Mouse (Mus musculus): ENCODE measurements at regions not wholly inside any gene's neighbourhood (a gene's known extent, or its start where the extent isn't known, plus 50 kb on each side); places are given as distances from the start of the nearest gene placed in this dataset.

DNA sequence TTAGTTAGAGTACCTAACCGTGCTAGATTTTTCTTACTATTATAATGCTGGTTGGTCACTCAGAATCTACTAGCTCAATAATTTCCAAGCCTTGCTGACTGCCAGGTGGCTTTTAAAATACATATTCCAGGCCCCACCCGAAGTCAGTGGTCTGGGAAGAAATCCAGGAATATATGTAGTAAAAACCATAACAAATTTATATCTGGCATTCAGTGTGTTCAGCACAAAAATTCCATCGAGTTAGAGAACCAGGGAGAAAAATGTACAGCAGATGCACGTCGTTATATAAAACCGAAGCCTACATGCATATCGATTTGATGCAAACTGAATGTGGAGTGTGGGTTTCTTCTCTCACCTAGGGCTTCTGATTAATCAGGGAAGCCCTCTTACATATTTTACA, 229.5 kb upstream of the N6amt1 start:
- H3K4me2 ChIP-seq (ENCODE audit: low read depth, low read length): no peak overlapping the region
- 75% methylated on average over 7 of the region's 7 CpGs for WGBS (ENCODE audit: insufficient replicate concordance)
- no peak for ATAC-seq
- no peak overlapping the region for H3K4me3 ChIP-seq (ENCODE audit: low read depth, low read length)
- no peak overlapping the region for H3K27ac ChIP-seq (ENCODE audit: low read depth)
- no peaks in the 10 kb centered on the region for H3K9me3 ChIP-seq (ENCODE audit: low read length)
- TF ChIP-seq CTCF (IDR thresholded peaks at IDR 0.05; ENCODE audit: low read depth): no peak
- TF ChIP-seq EP300 (IDR thresholded peaks at IDR 0.05; ENCODE audit: low read depth): no peak
- no peaks in the 10 kb centered on the region for H3K36me3 ChIP-seq (replicated peaks; ENCODE audit: insufficient read depth, low read length)
- H3K27me3 ChIP-seq (ENCODE audit: insufficient read depth, low read length): no peaks in the 10 kb centered on the region
- H3K4me1 ChIP-seq (ENCODE audit: insufficient read depth): no peaks in the 10 kb centered on the region
- no peak overlapping the region for H3K9ac ChIP-seq (replicated peaks)
- no peak for DNase-seq

DNA sequence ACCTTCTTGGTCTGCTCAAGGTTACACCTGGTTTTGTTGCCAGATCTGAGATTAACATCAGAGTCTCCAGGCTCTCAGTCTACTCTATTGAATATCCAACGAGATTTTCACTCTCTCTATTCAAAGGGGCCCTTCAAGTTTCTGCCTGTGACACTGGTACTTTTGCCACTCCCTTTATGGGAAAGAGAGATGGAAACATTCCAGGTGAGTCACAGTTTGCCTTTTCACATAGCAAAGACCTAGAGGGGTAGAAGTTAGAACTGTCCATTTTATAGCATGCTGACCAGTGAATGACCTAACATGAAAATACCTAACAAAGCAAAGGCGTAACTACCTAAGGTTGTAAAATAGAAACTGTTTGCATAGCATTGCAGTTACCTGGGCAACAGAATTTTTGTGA, 250.4 kb upstream of the N6amt1 start:
- H3K9ac ChIP-seq (replicated peaks): no peak overlapping the region
- no peak for DNase-seq
- no peaks in the 10 kb centered on the region for H3K4me1 ChIP-seq (ENCODE audit: insufficient read depth)
- no peak overlapping the region for H3K4me2 ChIP-seq (ENCODE audit: low read depth, low read length)
- H3K27ac ChIP-seq (ENCODE audit: low read depth): no peak overlapping the region
- TF ChIP-seq CTCF (IDR thresholded peaks at IDR 0.05; ENCODE audit: low read depth) (no peak), EP300 (IDR thresholded peaks at IDR 0.05; ENCODE audit: low read depth) (no peak)
- no peaks in the 10 kb centered on the region for H3K9me3 ChIP-seq (ENCODE audit: low read length)
- WGBS (ENCODE audit: insufficient replicate concordance): 54% methylated on average over 2 of the region's 2 CpGs
- no peak overlapping the region for H3K4me3 ChIP-seq (ENCODE audit: low read depth, low read length)
- no peaks in the 10 kb centered on the region for H3K36me3 ChIP-seq (replicated peaks; ENCODE audit: insufficient read depth, low read length)
- H3K27me3 ChIP-seq (ENCODE audit: insufficient read depth, low read length): no peaks in the 10 kb centered on the region
- ATAC-seq: no peak

- no peak overlapping the region for H3K4me2 ChIP-seq (ENCODE audit: low read depth, low read length)
- TF ChIP-seq EP300 (IDR thresholded peaks at IDR 0.05; ENCODE audit: low read depth): no peak
- no peak for TF ChIP-seq CTCF (IDR thresholded peaks at IDR 0.05; ENCODE audit: low read depth)
- H3K27me3 ChIP-seq (ENCODE audit: insufficient read depth, low read length): no peaks in the 10 kb centered on the region
- DNase-seq (no peak), ATAC-seq (no peak)
- no peak overlapping the region for H3K4me3 ChIP-seq (ENCODE audit: low read depth, low read length)
- no peak overlapping the region for H3K9ac ChIP-seq (replicated peaks)
- no peaks in the 10 kb centered on the region for H3K36me3 ChIP-seq (replicated peaks; ENCODE audit: insufficient read depth, low read length)
- no peaks in the 10 kb centered on the region for H3K9me3 ChIP-seq (ENCODE audit: low read length)
- no peaks in the 10 kb centered on the region for H3K4me1 ChIP-seq (ENCODE audit: insufficient read depth)
- no peak overlapping the region for H3K27ac ChIP-seq (ENCODE audit: low read depth)
These were observed 251.9 kb upstream of the N6amt1 start for GRCm38 (mm10) chr16:87102057-87102456.

GRCm38 (mm10) chr16:87092011-87092410, 262.0 kb upstream of the N6amt1 start:
- Histone ChIP-seq H3K36me3 (replicated peaks; ENCODE audit: insufficient read depth, low read length) (no peaks in the 10 kb centered on the region), H3K27me3 (ENCODE audit: insufficient read depth, low read length) (no peaks in the 10 kb centered on the region), H3K9ac (replicated peaks) (no peak overlapping the region), H3K4me1 (ENCODE audit: insufficient read depth) (no peaks in the 10 kb centered on the region), H3K4me3 (ENCODE audit: low read depth, low read length) (no peak overlapping the region), H3K9me3 (ENCODE audit: low read length) (no peaks in the 10 kb centered on the region), H3K27ac (ENCODE audit: low read depth) (no peak overlapping the region), H3K4me2 (ENCODE audit: low read depth, low read length) (no peak overlapping the region)
- ATAC-seq (no peak), DNase-seq (no peak)
- WGBS (ENCODE audit: insufficient replicate concordance): 78% methylated on average over 2 of the region's 2 CpGs
- TF ChIP-seq CTCF (IDR thresholded peaks at IDR 0.05; ENCODE audit: low read depth) (no peak), EP300 (IDR thresholded peaks at IDR 0.05; ENCODE audit: low read depth) (no peak)

DNA sequence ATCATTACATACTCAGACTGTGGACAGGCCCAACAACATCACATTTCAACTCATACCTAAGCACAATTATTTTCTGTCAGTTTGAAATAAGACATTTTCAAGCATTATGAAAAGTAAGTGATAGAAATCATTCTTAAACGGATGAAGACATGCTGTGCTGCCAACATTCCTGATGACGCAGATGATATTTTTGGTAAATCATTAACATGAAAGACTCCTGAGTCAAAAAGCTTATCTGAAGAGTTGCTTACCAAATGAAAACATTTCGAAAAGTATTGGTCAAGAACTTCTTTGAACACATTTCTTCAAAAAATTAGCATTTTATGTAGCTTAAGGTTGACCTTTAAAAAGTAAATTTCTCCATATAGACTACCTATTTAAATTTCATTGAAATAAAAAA, 264.7 kb upstream of the N6amt1 start:
- WGBS (ENCODE audit: insufficient replicate concordance): 63% methylated on average over 3 of the region's 3 CpGs
- TF ChIP-seq CTCF (IDR thresholded peaks at IDR 0.05; ENCODE audit: low read depth): no peak
- TF ChIP-seq EP300 (IDR thresholded peaks at IDR 0.05; ENCODE audit: low read depth): no peak
- H3K9ac ChIP-seq (replicated peaks): no peak overlapping the region
- H3K4me3 ChIP-seq (ENCODE audit: low read depth, low read length): no peak overlapping the region
- H3K36me3 ChIP-seq (replicated peaks; ENCODE audit: insufficient read depth, low read length): no peaks in the 10 kb centered on the region
- no peaks in the 10 kb centered on the region for H3K9me3 ChIP-seq (ENCODE audit: low read length)
- no peak for DNase-seq
- ATAC-seq: no peak
- no peaks in the 10 kb centered on the region for H3K4me1 ChIP-seq (ENCODE audit: insufficient read depth)
- H3K27ac ChIP-seq (ENCODE audit: low read depth): no peak overlapping the region
- H3K4me2 ChIP-seq (ENCODE audit: low read depth, low read length): no peak overlapping the region
- H3K27me3 ChIP-seq (ENCODE audit: insufficient read depth, low read length): no peaks in the 10 kb centered on the region

- WGBS (ENCODE audit: insufficient replicate concordance): 49% methylated on average over 2 of the region's 2 CpGs
- Histone ChIP-seq H3K4me3 (ENCODE audit: low read depth, low read length) (no peak overlapping the region), H3K27ac (ENCODE audit: low read depth) (no peak overlapping the region), H3K9ac (replicated peaks) (no peak overlapping the region), H3K36me3 (replicated peaks; ENCODE audit: insufficient read depth, low read length) (no peaks in the 10 kb centered on the region), H3K4me1 (ENCODE audit: insufficient read depth) (no peaks in the 10 kb centered on the region), H3K4me2 (ENCODE audit: low read depth, low read length) (no peak overlapping the region), H3K27me3 (ENCODE audit: insufficient read depth, low read length) (no peaks in the 10 kb centered on the region), H3K9me3 (ENCODE audit: low read length) (no peaks in the 10 kb centered on the region)
- ATAC-seq (no peak), DNase-seq (no peak)
- no peak for TF ChIP-seq CTCF (IDR thresholded peaks at IDR 0.05; ENCODE audit: low read depth)
- no peak for TF ChIP-seq EP300 (IDR thresholded peaks at IDR 0.05; ENCODE audit: low read depth)
These were observed 270.5 kb upstream of the N6amt1 start for GRCm38 (mm10) chr16:87083505-87083904.

GRCm38 (mm10) chr16:87077385-87077784, 276.6 kb upstream of the N6amt1 start:
- no peaks in the 10 kb centered on the region for H3K4me1 ChIP-seq (ENCODE audit: insufficient read depth)
- DNase-seq: no peak
- WGBS (ENCODE audit: insufficient replicate concordance): 76% methylated on average over 2 of the region's 2 CpGs

More at GRCm38 (mm10) chr16:87077385-87077784, 276.6 kb upstream of the N6amt1 start:
- no peaks in the 10 kb centered on the region for H3K27me3 ChIP-seq (ENCODE audit: insufficient read depth, low read length)
- H3K27ac ChIP-seq (ENCODE audit: low read depth): no peak overlapping the region
- no peak for ATAC-seq
- no peaks in the 10 kb centered on the region for H3K9me3 ChIP-seq (ENCODE audit: low read length)
- no peak overlapping the region for H3K4me3 ChIP-seq (ENCODE audit: low read depth, low read length)
- no peaks in the 10 kb centered on the region for H3K36me3 ChIP-seq (replicated peaks; ENCODE audit: insufficient read depth, low read length)
- TF ChIP-seq CTCF (IDR thresholded peaks at IDR 0.05; ENCODE audit: low read depth) (no peak), EP300 (IDR thresholded peaks at IDR 0.05; ENCODE audit: low read depth) (no peak)
- H3K4me2 ChIP-seq (ENCODE audit: low read depth, low read length): no peak overlapping the region
- H3K9ac ChIP-seq (replicated peaks): no peak overlapping the region

Data from liver, postnatal 0 days (tissue).